8 mouse cellular contexts compared by ENCODE assay signal in the genomic region with DNA sequence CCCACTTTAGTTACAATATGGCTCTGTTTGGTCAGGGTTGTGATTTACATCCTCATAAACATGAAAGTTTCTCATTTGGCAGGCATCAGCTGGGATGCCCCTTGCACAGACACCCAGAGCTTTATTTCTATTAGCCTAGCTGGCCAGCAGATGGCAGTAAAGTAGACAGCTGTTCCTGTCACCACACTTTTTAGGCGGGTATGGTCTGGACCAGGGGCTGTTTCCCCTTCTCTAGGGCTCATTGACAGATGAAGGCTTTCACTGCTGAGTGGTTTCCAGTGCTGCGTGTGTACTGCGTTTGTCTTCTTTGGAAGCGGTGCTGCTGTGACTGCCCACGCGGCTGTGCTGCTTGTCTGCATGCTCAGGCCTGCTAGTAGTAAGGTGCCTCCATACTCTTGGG. TPM values are rescaled to one million over a fixed set of nuclear protein-coding genes. Genes with fewer than 3 reads are reported as not detected.
DNase-seq lines count a peak whose midpoint lies in the region; ATAC-seq lines count a peak whose summit lies in the region.
"Had no signal": no experiment of that assay in that cellular context is flagged by ENCODE, and none has a peak within 500 bp of the region (broad histone marks: within the 10 kb centered on the region; RNA-seq: fewer than 3 reads in every experiment).

No protein-coding gene starts in this region.

- no peaks in the 10 kb centered on the region for H3K27me3 ChIP-seq in forebrain, embryonic 11.5 days (ENCODE audit: control insufficient read depth, insufficient read depth, low read length)

- H3K4me1 ChIP-seq in forebrain, embryonic 11.5 days (replicated peaks; ENCODE audit: control insufficient read depth, insufficient read depth, low read length), result no peaks in the 10 kb centered on the region

- H3K36me3 ChIP-seq in forebrain, embryonic 11.5 days (ENCODE audit: control insufficient read depth, insufficient read depth, low read length), result no peaks in the 10 kb centered on the region

- no peak overlapping the region for H3K27ac ChIP-seq in forebrain, embryonic 11.5 days (ENCODE audit: low read depth, low read length)

- DNase-seq in urinary bladder, postnatal 25 days (ENCODE audit: low spot score), result peak; percentile 16
- no peak for DNase-seq in urinary bladder, postnatal 36 days (ENCODE audit: low spot score in 2 of 2)
- DNase-seq in brain, adult 2 months (ENCODE audit: low read depth, low spot score), result peak; percentile 61
- DNase-seq in forebrain, embryonic 11.5 days (ENCODE audit: low spot score), result no peak
- peak; percentile 22 for DNase-seq in kidney, adult 9 months
- DNase-seq in lung, postnatal 14 days, result peak; percentile 52
- peak; percentile 29 for DNase-seq in right cerebral cortex, postnatal 25 days

- H3K4me3 ChIP-seq in forebrain, embryonic 11.5 days (ENCODE audit: low read depth, low read length), result no peak overlapping the region

- WGBS in forebrain, embryonic 11.5 days, result 70% methylated on average over 6 of the region's 6 CpGs

- no peaks in the 10 kb centered on the region for H3K9me3 ChIP-seq in forebrain, embryonic 11.5 days (ENCODE audit: control insufficient read depth, low read length)

- H3K9ac ChIP-seq in forebrain, embryonic 11.5 days (ENCODE audit: low read length), result no peak overlapping the region

- H3K4me2 ChIP-seq in forebrain, embryonic 11.5 days (ENCODE audit: low read depth, low read length, severe bottlenecking), result no peak overlapping the region

- 0 out of 2 replicates have a peak, but pooled peaks have one; percentile 27 for ATAC-seq in forebrain, embryonic 11.5 days (replicated peaks; ENCODE audit: low FRiP score)

RNA-seq across cellular contexts. Expression of a gene that starts 25.4 kb away (rescaled TPM):
- 41.4 and 42.9 TPM in 2 replicates for polyA plus RNA-seq in forebrain, embryonic 11.5 days (2014; fragmentation: Nextera tagmentation; extraction: Ambion mirVana)

RNA-seq across cellular contexts. Expression of a gene that starts 29.7 kb away (rescaled TPM):
- polyA plus RNA-seq in forebrain, embryonic 11.5 days (2014; fragmentation: Nextera tagmentation; extraction: Ambion mirVana), result 1.2 and 1.6 TPM in 2 replicates
- polyA plus RNA-seq: heart, embryonic 14.5 days had no signal

Comparison
In these comparisons a context has a peak if more than half of its experiments do, and no peak if none do; other contexts are left out.
1. DNase-seq: peak in urinary bladder, postnatal 25 days (single experiment), brain, adult 2 months (single experiment), kidney, adult 9 months (single experiment), lung, postnatal 14 days (single experiment) and right cerebral cortex, postnatal 25 days (single experiment); none in urinary bladder, postnatal 36 days (0 of 2) and forebrain, embryonic 11.5 days (single experiment).